Mouse (Mus musculus): Measurements from ENCODE around the gene Gm49358. TPM values are rescaled to one million over a fixed set of nuclear protein-coding genes. Genes with fewer than 3 reads are reported as not detected.

The Gm49358 gene
- polyA plus RNA-seq, 1 experiment from 2014 or later = not detected

GRCm38 (mm10) chr10:86815133-86815532 is 51.4 kb downstream of the Gm49358 start:
- no peak for ATAC-seq (ENCODE audit: low read depth)
- H3K4me3 ChIP-seq (ENCODE audit: low read depth, low read length) = no peak overlapping the region
- H3K27me3 ChIP-seq (ENCODE audit: control insufficient read depth, insufficient read depth, low read depth, low read length) = no peaks in the 10 kb centered on the region
- 59% methylated on average over 7 of the region's 7 CpGs for WGBS (ENCODE audit: insufficient replicate concordance)
- H3K4me2 ChIP-seq (ENCODE audit: low read depth, low read length) = no peak overlapping the region
- no peaks in the 10 kb centered on the region for H3K36me3 ChIP-seq (ENCODE audit: control insufficient read depth, insufficient read depth)
- no peaks in the 10 kb centered on the region for H3K9me3 ChIP-seq (replicated peaks; ENCODE audit: control insufficient read depth, low read length)
- H3K27ac ChIP-seq (ENCODE audit: low read length) = no peak overlapping the region
- H3K9ac ChIP-seq (ENCODE audit: low read depth, low read length) = no peak overlapping the region
- no peaks in the 10 kb centered on the region for H3K4me1 ChIP-seq (ENCODE audit: control insufficient read depth, low read depth, low read length)

GRCm38 (mm10) chr10:86819649-86820165 is 55.9 kb downstream of the Gm49358 start:
- no peaks in the 10 kb centered on the region for H3K27me3 ChIP-seq (ENCODE audit: control insufficient read depth, insufficient read depth, low read depth, low read length)
- ATAC-seq (ENCODE audit: low read depth) = no peak
- H3K4me2 ChIP-seq (ENCODE audit: low read depth, low read length) = no peak overlapping the region
- WGBS (ENCODE audit: insufficient replicate concordance) = 58% methylated on average over 8 of the region's 8 CpGs
- no peak overlapping the region for H3K4me3 ChIP-seq (ENCODE audit: low read depth, low read length)
- no peak overlapping the region for H3K9ac ChIP-seq (ENCODE audit: low read depth, low read length)
- no peaks in the 10 kb centered on the region for H3K9me3 ChIP-seq (replicated peaks; ENCODE audit: control insufficient read depth, low read length)
- no peaks in the 10 kb centered on the region for H3K36me3 ChIP-seq (ENCODE audit: control insufficient read depth, insufficient read depth)
- H3K27ac ChIP-seq (ENCODE audit: low read length) = no peak overlapping the region
- no peaks in the 10 kb centered on the region for H3K4me1 ChIP-seq (ENCODE audit: control insufficient read depth, low read depth, low read length)

GRCm38 (mm10) chr10:86821014-86821413 is 57.2 kb downstream of the Gm49358 start:
- H3K27ac ChIP-seq (ENCODE audit: low read length) = no peak overlapping the region
- H3K4me1 ChIP-seq (ENCODE audit: control insufficient read depth, low read depth, low read length) = no peaks in the 10 kb centered on the region
- no peak overlapping the region for H3K9ac ChIP-seq (ENCODE audit: low read depth, low read length)
- H3K4me2 ChIP-seq (ENCODE audit: low read depth, low read length) = no peak overlapping the region
- H3K4me3 ChIP-seq (ENCODE audit: low read depth, low read length) = no peak overlapping the region
- WGBS (ENCODE audit: insufficient replicate concordance) = 75% methylated on average over 7 of the region's 7 CpGs
- no peak for ATAC-seq (ENCODE audit: low read depth)
- H3K27me3 ChIP-seq (ENCODE audit: control insufficient read depth, insufficient read depth, low read depth, low read length) = no peaks in the 10 kb centered on the region
- no peaks in the 10 kb centered on the region for H3K9me3 ChIP-seq (replicated peaks; ENCODE audit: control insufficient read depth, low read length)
- no peaks in the 10 kb centered on the region for H3K36me3 ChIP-seq (ENCODE audit: control insufficient read depth, insufficient read depth)

GRCm38 (mm10) chr10:86824093-86824492 is 60.3 kb downstream of the Gm49358 start:
- H3K27me3 ChIP-seq (ENCODE audit: control insufficient read depth, insufficient read depth, low read depth, low read length) = no peaks in the 10 kb centered on the region
- 82% methylated on average over 6 of the region's 6 CpGs for WGBS (ENCODE audit: insufficient replicate concordance)
- H3K4me3 ChIP-seq (ENCODE audit: low read depth, low read length) = no peak overlapping the region
- no peak for ATAC-seq (ENCODE audit: low read depth)
- H3K9me3 ChIP-seq (replicated peaks; ENCODE audit: control insufficient read depth, low read length) = no peaks in the 10 kb centered on the region
- H3K27ac ChIP-seq (ENCODE audit: low read length) = no peak overlapping the region
- H3K4me1 ChIP-seq (ENCODE audit: control insufficient read depth, low read depth, low read length) = no peaks in the 10 kb centered on the region
- no peaks in the 10 kb centered on the region for H3K36me3 ChIP-seq (ENCODE audit: control insufficient read depth, insufficient read depth)
- H3K9ac ChIP-seq (ENCODE audit: low read depth, low read length) = no peak overlapping the region
- H3K4me2 ChIP-seq (ENCODE audit: low read depth, low read length) = no peak overlapping the region

- no peak for ATAC-seq (ENCODE audit: low read depth)
- H3K4me1 ChIP-seq (ENCODE audit: control insufficient read depth, low read depth, low read length) = no peaks in the 10 kb centered on the region
- H3K27me3 ChIP-seq (ENCODE audit: control insufficient read depth, insufficient read depth, low read depth, low read length) = no peaks in the 10 kb centered on the region
- H3K4me2 ChIP-seq (ENCODE audit: low read depth, low read length) = no peak overlapping the region
- WGBS (ENCODE audit: insufficient replicate concordance) = 81% methylated on average over 14 of the region's 14 CpGs
- H3K9ac ChIP-seq (ENCODE audit: low read depth, low read length) = no peak overlapping the region
- no peaks in the 10 kb centered on the region for H3K9me3 ChIP-seq (replicated peaks; ENCODE audit: control insufficient read depth, low read length)
- no peak overlapping the region for H3K27ac ChIP-seq (ENCODE audit: low read length)
- no peaks in the 10 kb centered on the region for H3K36me3 ChIP-seq (ENCODE audit: control insufficient read depth, insufficient read depth)
- no peak overlapping the region for H3K4me3 ChIP-seq (ENCODE audit: low read depth, low read length)
These were observed 61.1 kb downstream of the Gm49358 start for GRCm38 (mm10) chr10:86824871-86825270.

- Histone ChIP-seq H3K27me3 (ENCODE audit: control insufficient read depth, insufficient read depth, low read depth, low read length) (no peaks in the 10 kb centered on the region), H3K9me3 (replicated peaks; ENCODE audit: control insufficient read depth, low read length) (no peaks in the 10 kb centered on the region), H3K36me3 (ENCODE audit: control insufficient read depth, insufficient read depth) (no peaks in the 10 kb centered on the region), H3K4me1 (ENCODE audit: control insufficient read depth, low read depth, low read length) (no peaks in the 10 kb centered on the region), H3K4me3 (ENCODE audit: low read depth, low read length) (no peak overlapping the region), H3K9ac (ENCODE audit: low read depth, low read length) (no peak overlapping the region), H3K4me2 (ENCODE audit: low read depth, low read length) (no peak overlapping the region), H3K27ac (ENCODE audit: low read length) (no peak overlapping the region)
- ATAC-seq (ENCODE audit: low read depth) = no peak
- 77% methylated on average over 10 of the region's 10 CpGs for WGBS (ENCODE audit: insufficient replicate concordance)
These were observed 62.2 kb downstream of the Gm49358 start for GRCm38 (mm10) chr10:86825871-86826522.

GRCm38 (mm10) chr10:86826929-86827328 is 63.2 kb downstream of the Gm49358 start:
- Histone ChIP-seq H3K9ac (ENCODE audit: low read depth, low read length) (no peak overlapping the region), H3K36me3 (ENCODE audit: control insufficient read depth, insufficient read depth) (no peaks in the 10 kb centered on the region), H3K4me1 (ENCODE audit: control insufficient read depth, low read depth, low read length) (no peaks in the 10 kb centered on the region), H3K9me3 (replicated peaks; ENCODE audit: control insufficient read depth, low read length) (no peaks in the 10 kb centered on the region), H3K27me3 (ENCODE audit: control insufficient read depth, insufficient read depth, low read depth, low read length) (no peaks in the 10 kb centered on the region), H3K4me3 (ENCODE audit: low read depth, low read length) (no peak overlapping the region), H3K27ac (ENCODE audit: low read length) (no peak overlapping the region), H3K4me2 (ENCODE audit: low read depth, low read length) (no peak overlapping the region)
- WGBS (ENCODE audit: insufficient replicate concordance) = 47% methylated on average over 3 of the region's 3 CpGs
- no peak for ATAC-seq (ENCODE audit: low read depth)

- Histone ChIP-seq H3K4me1 (ENCODE audit: control insufficient read depth, low read depth, low read length) (no peaks in the 10 kb centered on the region), H3K9ac (ENCODE audit: low read depth, low read length) (no peak overlapping the region), H3K27me3 (ENCODE audit: control insufficient read depth, insufficient read depth, low read depth, low read length) (no peaks in the 10 kb centered on the region), H3K27ac (ENCODE audit: low read length) (no peak overlapping the region), H3K4me2 (ENCODE audit: low read depth, low read length) (no peak overlapping the region), H3K36me3 (ENCODE audit: control insufficient read depth, insufficient read depth) (no peaks in the 10 kb centered on the region), H3K4me3 (ENCODE audit: low read depth, low read length) (no peak overlapping the region), H3K9me3 (replicated peaks; ENCODE audit: control insufficient read depth, low read length) (no peaks in the 10 kb centered on the region)
- WGBS (ENCODE audit: insufficient replicate concordance) = 73% methylated on average over 15 of the region's 15 CpGs
- ATAC-seq (ENCODE audit: low read depth) = no peak
These were observed 64.7 kb downstream of the Gm49358 start for GRCm38 (mm10) chr10:86828221-86829135.

GRCm38 (mm10) chr10:86829515-86829914 is 65.7 kb downstream of the Gm49358 start:
- H3K9ac ChIP-seq (ENCODE audit: low read depth, low read length) = no peak overlapping the region
- no peak for ATAC-seq (ENCODE audit: low read depth)
- WGBS (ENCODE audit: insufficient replicate concordance) = 70% methylated on average over 2 of the region's 2 CpGs

More at GRCm38 (mm10) chr10:86829515-86829914, 65.7 kb downstream of the Gm49358 start:
- Histone ChIP-seq H3K27me3 (ENCODE audit: control insufficient read depth, insufficient read depth, low read depth, low read length) (no peaks in the 10 kb centered on the region), H3K9me3 (replicated peaks; ENCODE audit: control insufficient read depth, low read length) (no peaks in the 10 kb centered on the region), H3K4me2 (ENCODE audit: low read depth, low read length) (no peak overlapping the region), H3K27ac (ENCODE audit: low read length) (no peak overlapping the region), H3K4me1 (ENCODE audit: control insufficient read depth, low read depth, low read length) (no peaks in the 10 kb centered on the region), H3K36me3 (ENCODE audit: control insufficient read depth, insufficient read depth) (no peaks in the 10 kb centered on the region), H3K4me3 (ENCODE audit: low read depth, low read length) (no peak overlapping the region)

Data from liver, embryonic 16.5 days (tissue).